Mouse (Mus musculus): ENCODE data around the gene Cacna1c. TPM values are rescaled to one million over a fixed set of nuclear protein-coding genes. Genes with fewer than 3 reads are reported as not detected.

The Cacna1c gene
- total RNA-seq, 1 experiment = 0.98 TPM

DNA sequence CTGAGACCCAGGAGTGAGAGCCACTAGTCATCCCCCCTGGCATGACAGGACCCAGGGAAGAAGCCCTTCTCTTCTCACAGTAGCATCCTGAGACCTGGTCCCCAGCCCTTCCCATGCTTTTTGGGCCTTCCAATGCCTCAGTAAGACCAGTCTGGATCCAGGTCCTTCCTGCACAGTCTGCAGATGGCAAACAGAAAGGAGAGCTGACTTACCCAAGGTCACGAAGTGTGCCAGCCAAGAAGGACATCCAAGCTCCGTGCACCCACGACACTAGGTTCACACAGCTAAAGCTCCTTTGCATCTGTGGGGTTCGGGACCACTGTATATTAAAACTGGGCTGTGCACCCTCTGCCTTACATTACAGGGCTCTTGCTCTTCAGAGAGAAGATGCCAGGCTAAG, 252.1 kb downstream of the Cacna1c start:
- TF ChIP-seq MAFK (IDR thresholded peaks at IDR 0.05; ENCODE audit: insufficient read depth, low read depth, low read length) (no peak), ZNF384 (IDR thresholded peaks at IDR 0.05; ENCODE audit: low read depth, low read length) (no peak), ZC3H11A (IDR thresholded peaks at IDR 0.05; ENCODE audit: borderline replicate concordance, low read depth, low read length) (no peak), HCFC1 (IDR thresholded peaks at IDR 0.05; ENCODE audit: borderline replicate concordance, insufficient read depth, low read length) (no peak), CHD2 (IDR thresholded peaks at IDR 0.05; ENCODE audit: low read depth, low read length) (no peak)
- Histone ChIP-seq H3K4me1 (ENCODE audit: control insufficient read depth in 2 of 2, insufficient read depth in 2 of 2, low read length in 2 of 2, poor library complexity in 1 of 2) (no peaks in the 10 kb centered on the region), H3K9ac (ENCODE audit: insufficient read depth, low read depth, low read length, poor library complexity, severe bottlenecking) (no peak overlapping the region), H3K4me3 (ENCODE audit: insufficient read depth in 1 of 2, low read depth in 1 of 2, low read length in 2 of 2, poor library complexity in 1 of 2, severe bottlenecking in 1 of 2) (no peak overlapping the region), H3K9me3 (ENCODE audit: control insufficient read depth, insufficient read depth, low read depth, low read length) (no peaks in the 10 kb centered on the region), H3K36me3 (ENCODE audit: control insufficient read depth, insufficient read depth, low read length, poor library complexity, severe bottlenecking) (no peaks in the 10 kb centered on the region), H3K27ac (ENCODE audit: insufficient read depth, low read depth, low read length, poor library complexity, severe bottlenecking) (no peak overlapping the region)
- in situ Hi-C loops (cut with MboI; ENCODE audit: low sequenced_read_pairs in 2 of 2, unreplicated experiment in 2 of 2) = no loop called here
- DNase-seq (ENCODE audit: low read depth, low spot score) = no peak

DNA sequence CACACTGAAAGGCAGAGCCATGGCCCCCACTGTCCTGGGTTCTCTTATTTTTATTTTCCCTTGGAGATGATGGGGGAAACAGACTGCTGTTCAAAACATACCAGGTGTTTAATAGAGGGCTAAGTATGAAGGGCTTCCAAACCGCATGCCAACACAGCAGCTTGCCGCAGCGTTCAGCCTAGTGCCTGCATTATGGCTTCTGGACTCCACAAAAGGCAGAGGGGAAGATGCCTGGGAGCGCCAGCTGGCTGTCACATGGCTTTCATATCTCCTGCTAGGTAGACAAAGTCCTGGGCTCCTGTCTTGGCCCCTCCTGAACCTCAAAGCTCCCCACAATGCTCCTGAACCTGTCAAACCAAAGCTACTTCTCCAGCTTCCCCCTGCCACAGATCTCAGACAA, 254.4 kb downstream of the Cacna1c start:
- no peaks in the 10 kb centered on the region for H3K36me3 ChIP-seq (ENCODE audit: control insufficient read depth, insufficient read depth, low read length, poor library complexity, severe bottlenecking)
- H3K4me3 ChIP-seq (ENCODE audit: insufficient read depth in 1 of 2, low read depth in 1 of 2, low read length in 2 of 2, poor library complexity in 1 of 2, severe bottlenecking in 1 of 2) = no peak overlapping the region
- no peak for TF ChIP-seq ZNF384 (IDR thresholded peaks at IDR 0.05; ENCODE audit: low read depth, low read length)
- no peak for TF ChIP-seq ZC3H11A (IDR thresholded peaks at IDR 0.05; ENCODE audit: borderline replicate concordance, low read depth, low read length)
- no peak for TF ChIP-seq CHD2 (IDR thresholded peaks at IDR 0.05; ENCODE audit: low read depth, low read length)
- no peak for TF ChIP-seq MAFK (IDR thresholded peaks at IDR 0.05; ENCODE audit: insufficient read depth, low read depth, low read length)
- TF ChIP-seq HCFC1 (IDR thresholded peaks at IDR 0.05; ENCODE audit: borderline replicate concordance, insufficient read depth, low read length) = no peak
- in situ Hi-C loops (cut with MboI; ENCODE audit: low sequenced_read_pairs in 2 of 2, unreplicated experiment in 2 of 2) = no loop called here
- no peak overlapping the region for H3K27ac ChIP-seq (ENCODE audit: insufficient read depth, low read depth, low read length, poor library complexity, severe bottlenecking)
- no peaks in the 10 kb centered on the region for H3K4me1 ChIP-seq (ENCODE audit: control insufficient read depth in 2 of 2, insufficient read depth in 2 of 2, low read length in 2 of 2, poor library complexity in 1 of 2)
- H3K9me3 ChIP-seq (ENCODE audit: control insufficient read depth, insufficient read depth, low read depth, low read length) = no peaks in the 10 kb centered on the region
- DNase-seq (ENCODE audit: low read depth, low spot score) = no peak
- no peak overlapping the region for H3K9ac ChIP-seq (ENCODE audit: insufficient read depth, low read depth, low read length, poor library complexity, severe bottlenecking)

DNA sequence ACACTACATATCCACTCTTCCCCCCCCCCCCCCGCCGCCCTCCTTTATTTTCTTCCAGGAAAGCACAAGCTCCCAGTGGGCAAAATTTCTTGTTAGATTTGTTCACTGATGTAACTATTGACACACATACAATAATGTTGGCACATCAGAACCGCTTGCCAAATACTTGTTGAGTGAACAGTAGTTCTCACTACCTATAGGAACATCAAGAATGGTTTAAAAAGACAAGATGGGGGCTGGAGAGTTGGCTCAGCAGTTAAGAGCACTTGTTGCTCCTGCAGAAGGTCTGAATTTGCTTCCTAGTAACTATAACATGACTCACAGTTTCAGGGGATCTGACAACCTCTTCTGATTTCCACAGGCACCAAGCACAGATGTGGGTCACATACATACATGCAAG, 255.2 kb downstream of the Cacna1c start:
- TF ChIP-seq ZNF384 (IDR thresholded peaks at IDR 0.05; ENCODE audit: low read depth, low read length) (no peak), HCFC1 (IDR thresholded peaks at IDR 0.05; ENCODE audit: borderline replicate concordance, insufficient read depth, low read length) (no peak), CHD2 (IDR thresholded peaks at IDR 0.05; ENCODE audit: low read depth, low read length) (no peak), MAFK (IDR thresholded peaks at IDR 0.05; ENCODE audit: insufficient read depth, low read depth, low read length) (no peak), ZC3H11A (IDR thresholded peaks at IDR 0.05; ENCODE audit: borderline replicate concordance, low read depth, low read length) (no peak)
- Histone ChIP-seq H3K36me3 (ENCODE audit: control insufficient read depth, insufficient read depth, low read length, poor library complexity, severe bottlenecking) (no peaks in the 10 kb centered on the region), H3K4me3 (ENCODE audit: insufficient read depth in 1 of 2, low read depth in 1 of 2, low read length in 2 of 2, poor library complexity in 1 of 2, severe bottlenecking in 1 of 2) (no peak overlapping the region), H3K9me3 (ENCODE audit: control insufficient read depth, insufficient read depth, low read depth, low read length) (no peaks in the 10 kb centered on the region), H3K4me1 (ENCODE audit: control insufficient read depth in 2 of 2, insufficient read depth in 2 of 2, low read length in 2 of 2, poor library complexity in 1 of 2) (no peaks in the 10 kb centered on the region), H3K27ac (ENCODE audit: insufficient read depth, low read depth, low read length, poor library complexity, severe bottlenecking) (no peak overlapping the region), H3K9ac (ENCODE audit: insufficient read depth, low read depth, low read length, poor library complexity, severe bottlenecking) (no peak overlapping the region)
- DNase-seq (ENCODE audit: low read depth, low spot score) = no peak
- in situ Hi-C loops (cut with MboI; ENCODE audit: low sequenced_read_pairs in 2 of 2, unreplicated experiment in 2 of 2) = no loop called here

DNA sequence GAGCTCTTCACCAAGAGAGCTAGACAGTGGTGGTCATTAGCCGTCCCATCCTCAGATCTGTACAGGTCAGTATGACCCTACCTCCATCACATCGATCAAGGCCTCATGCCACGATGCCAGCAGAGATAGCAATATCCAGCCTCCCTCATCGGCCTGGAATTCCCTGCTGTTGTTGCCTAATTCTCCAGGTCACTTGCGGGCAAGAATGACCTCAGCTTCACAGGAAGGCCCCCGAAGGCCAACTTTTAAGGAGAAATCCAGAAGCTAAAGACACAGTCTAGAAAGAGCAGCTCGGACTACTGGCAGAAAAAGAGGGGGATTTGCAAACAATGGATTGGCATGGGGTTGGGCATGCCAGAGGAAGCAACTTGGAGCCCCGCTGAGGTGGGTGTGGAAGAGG, 256.6 kb downstream of the Cacna1c start:
- TF ChIP-seq HCFC1 (IDR thresholded peaks at IDR 0.05; ENCODE audit: borderline replicate concordance, insufficient read depth, low read length) = no peak
- TF ChIP-seq ZC3H11A (IDR thresholded peaks at IDR 0.05; ENCODE audit: borderline replicate concordance, low read depth, low read length) = no peak
- TF ChIP-seq MAFK (IDR thresholded peaks at IDR 0.05; ENCODE audit: insufficient read depth, low read depth, low read length) = no peak
- no peak for TF ChIP-seq ZNF384 (IDR thresholded peaks at IDR 0.05; ENCODE audit: low read depth, low read length)
- TF ChIP-seq CHD2 (IDR thresholded peaks at IDR 0.05; ENCODE audit: low read depth, low read length) = no peak
- Histone ChIP-seq H3K9ac (ENCODE audit: insufficient read depth, low read depth, low read length, poor library complexity, severe bottlenecking) (no peak overlapping the region), H3K4me1 (ENCODE audit: control insufficient read depth in 2 of 2, insufficient read depth in 2 of 2, low read length in 2 of 2, poor library complexity in 1 of 2) (no peaks in the 10 kb centered on the region), H3K27ac (ENCODE audit: insufficient read depth, low read depth, low read length, poor library complexity, severe bottlenecking) (no peak overlapping the region), H3K4me3 (ENCODE audit: insufficient read depth in 1 of 2, low read depth in 1 of 2, low read length in 2 of 2, poor library complexity in 1 of 2, severe bottlenecking in 1 of 2) (no peak overlapping the region), H3K36me3 (ENCODE audit: control insufficient read depth, insufficient read depth, low read length, poor library complexity, severe bottlenecking) (no peaks in the 10 kb centered on the region), H3K9me3 (ENCODE audit: control insufficient read depth, insufficient read depth, low read depth, low read length) (no peaks in the 10 kb centered on the region)
- in situ Hi-C loops (cut with MboI; ENCODE audit: low sequenced_read_pairs in 2 of 2, unreplicated experiment in 2 of 2) = no loop called here
- DNase-seq (ENCODE audit: low read depth, low spot score) = no peak
